Mouse (Mus musculus): Measurements from ENCODE around the gene Rapsn. TPM values are rescaled to one million over a fixed set of nuclear protein-coding genes. Genes with fewer than 3 reads are reported as not detected.
"Not testable (repeated sequence)": the region's sequence is repeated elsewhere in the genome, so short reads cannot be mapped to it uniquely, and the experiment has no call there.

Gene Rapsn
- 0.09 TPM in 1 of 2 replicates, not detected in the other for polyA plus RNA-seq (2012)

DNA sequence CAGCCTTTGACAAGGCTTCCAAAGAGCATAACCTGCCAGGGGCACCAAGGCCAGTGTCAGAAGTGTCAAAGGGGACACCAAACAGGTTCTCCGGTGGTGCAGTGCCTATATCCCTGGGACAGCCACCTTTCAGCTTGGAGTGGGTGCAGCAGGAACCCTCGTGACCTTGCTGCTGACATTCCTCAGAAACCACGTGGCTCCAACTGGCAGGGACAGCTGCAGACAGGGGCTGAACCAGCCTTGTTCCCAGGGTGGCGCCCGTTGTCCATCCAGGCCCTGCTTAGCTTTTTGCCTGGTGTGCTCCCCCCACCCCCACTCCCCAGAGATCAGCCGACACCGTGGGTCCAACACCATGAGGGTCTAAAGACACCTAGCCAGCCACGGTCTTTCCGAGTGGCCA is at the start of gene Rapsn:
Gene Rapsn (plus strand): TSS at position 236 of the 400 bp plus-strand sequence.
- no peak within 1 kb of the TSS for H3K4me3 ChIP-seq (replicated peaks)
- TF ChIP-seq GATA1 (IDR thresholded peaks at IDR 0.05; ENCODE audit: low read length) (no peak), TAL1 (IDR thresholded peaks at IDR 0.05; ENCODE audit: low read length) (no peak)
- H3K4me1 ChIP-seq (ENCODE audit: control insufficient read depth), result peaks cover 18% of the 10 kb centered on the region
- H3K36me3 ChIP-seq (ENCODE audit: control insufficient read depth), result no peaks in the 10 kb centered on the region; the same call in 1 of the 2 replicates
- no peaks in the 10 kb centered on the region for H3K27me3 ChIP-seq (ENCODE audit: control insufficient read depth)
- no peaks in the 10 kb centered on the region for H3K9me3 ChIP-seq (ENCODE audit: control insufficient read depth, low read length)

DNA sequence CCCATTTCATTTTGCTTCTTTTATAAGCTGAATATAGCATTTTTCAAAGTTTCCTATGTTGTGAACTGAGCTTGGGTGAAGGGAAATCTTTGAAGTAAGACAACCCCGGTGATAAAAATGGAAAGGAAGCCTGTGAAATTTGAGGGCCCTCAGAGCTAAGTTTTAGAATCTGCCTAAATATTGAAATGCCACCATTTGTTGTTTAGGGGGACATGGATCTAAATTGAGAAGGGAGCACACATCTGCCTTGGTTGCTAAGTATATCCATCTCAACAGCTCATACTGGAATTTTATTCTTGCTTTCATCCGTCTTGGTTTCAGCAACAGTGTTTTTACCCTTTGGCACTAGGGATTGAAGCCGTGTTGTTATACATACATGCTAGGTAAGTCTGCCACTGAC is 49.4 kb upstream of the Rapsn start:
- TF ChIP-seq TAL1 (IDR thresholded peaks at IDR 0.05; ENCODE audit: low read length), result no peak
- TF ChIP-seq GATA1 (IDR thresholded peaks at IDR 0.05; ENCODE audit: low read length), result no peak
- Histone ChIP-seq H3K4me3 (replicated peaks) (no peak overlapping the region), H3K4me1 (ENCODE audit: control insufficient read depth) (peaks cover 6% of the 10 kb centered on the region), H3K36me3 (ENCODE audit: control insufficient read depth) (peaks cover 38% of the 10 kb centered on the region), H3K27me3 (ENCODE audit: control insufficient read depth) (no peaks in the 10 kb centered on the region), H3K9me3 (ENCODE audit: control insufficient read depth, low read length) (no peaks in the 10 kb centered on the region)

DNA sequence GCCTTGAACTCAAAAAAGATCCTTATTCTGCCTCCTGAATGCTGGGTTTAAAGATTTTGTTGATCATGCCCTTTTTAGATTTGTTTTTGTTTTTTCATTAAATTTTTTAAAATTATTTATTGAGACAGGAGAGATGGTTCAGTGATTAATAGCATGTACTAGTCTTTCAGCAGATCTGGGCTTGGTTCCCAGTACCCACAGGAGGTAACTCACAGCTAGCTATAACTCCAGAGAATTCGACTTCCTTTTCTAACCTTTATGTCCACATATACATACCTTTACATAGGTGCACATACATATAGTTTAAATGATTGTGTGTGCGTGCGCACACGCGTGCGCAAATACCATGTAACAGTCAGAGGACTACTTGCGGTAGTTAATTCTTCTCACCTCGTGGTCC is 26.9 kb upstream of the Rapsn start:
- H3K4me3 ChIP-seq (replicated peaks), result no peak overlapping the region
- peaks cover 97% of the 10 kb centered on the region for H3K36me3 ChIP-seq (ENCODE audit: control insufficient read depth)
- no peaks in the 10 kb centered on the region for H3K4me1 ChIP-seq (ENCODE audit: control insufficient read depth)
- TF ChIP-seq TAL1 (IDR thresholded peaks at IDR 0.05; ENCODE audit: low read length) (no peak), GATA1 (IDR thresholded peaks at IDR 0.05; ENCODE audit: low read length) (no peak)
- H3K9me3 ChIP-seq (ENCODE audit: control insufficient read depth, low read length), result no peaks in the 10 kb centered on the region
- no peaks in the 10 kb centered on the region for H3K27me3 ChIP-seq (ENCODE audit: control insufficient read depth)

DNA sequence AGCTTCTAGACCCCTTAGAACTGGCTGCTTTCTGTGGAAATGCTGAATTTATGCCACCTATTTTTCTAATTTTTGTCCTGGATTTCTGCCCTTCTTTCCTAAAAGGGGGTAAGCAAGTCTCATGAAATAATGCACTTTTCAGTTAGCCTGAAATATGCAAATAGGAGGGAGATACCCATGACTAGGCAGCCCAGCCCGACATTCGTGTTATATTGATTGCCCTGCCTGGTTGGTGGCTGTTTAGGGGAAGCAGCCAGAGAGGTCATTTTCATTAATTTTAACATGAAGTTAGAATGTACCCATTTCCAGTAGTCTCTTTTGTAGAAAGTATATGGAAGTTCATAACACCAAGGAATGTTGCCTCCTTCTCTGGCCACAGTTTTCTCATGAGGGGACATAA is 21.5 kb upstream of the Rapsn start:
- no peaks in the 10 kb centered on the region for H3K27me3 ChIP-seq (ENCODE audit: control insufficient read depth)
- no peak overlapping the region for H3K4me3 ChIP-seq (replicated peaks)
- H3K36me3 ChIP-seq (ENCODE audit: control insufficient read depth), result peaks cover 96% of the 10 kb centered on the region
- H3K4me1 ChIP-seq (ENCODE audit: control insufficient read depth), result no peaks in the 10 kb centered on the region; the same call in 1 of the 2 replicates
- no peaks in the 10 kb centered on the region for H3K9me3 ChIP-seq (ENCODE audit: control insufficient read depth, low read length)
- TF ChIP-seq TAL1 (IDR thresholded peaks at IDR 0.05; ENCODE audit: low read length) (no peak), GATA1 (IDR thresholded peaks at IDR 0.05; ENCODE audit: low read length) (no peak)

DNA sequence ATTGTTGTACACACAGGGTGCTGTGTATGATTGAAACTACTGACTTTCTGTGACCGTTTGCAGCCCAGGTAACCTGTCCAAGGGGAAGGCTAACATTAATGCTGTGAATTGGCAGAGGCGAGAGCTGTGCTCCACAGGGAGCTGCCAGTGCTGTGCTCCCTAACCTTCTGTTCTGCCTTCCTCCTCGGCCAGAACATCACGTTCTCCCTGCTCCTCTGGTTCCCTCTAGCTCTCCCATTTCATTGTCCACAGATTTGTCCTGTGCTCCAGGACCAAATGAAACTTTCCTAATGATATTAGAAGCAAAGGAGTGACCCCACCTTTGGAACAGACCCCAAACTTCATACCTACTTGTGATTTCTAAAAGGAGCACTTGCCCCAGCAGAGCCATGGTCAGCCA is 20.0 kb upstream of the Rapsn start:
- Histone ChIP-seq H3K36me3 (ENCODE audit: control insufficient read depth) (peaks cover 95% of the 10 kb centered on the region), H3K4me1 (ENCODE audit: control insufficient read depth) (no peaks in the 10 kb centered on the region; the same call in 1 of the 2 replicates), H3K27me3 (ENCODE audit: control insufficient read depth) (no peaks in the 10 kb centered on the region), H3K9me3 (ENCODE audit: control insufficient read depth, low read length) (no peaks in the 10 kb centered on the region), H3K4me3 (replicated peaks) (no peak overlapping the region)
- TF ChIP-seq GATA1 (IDR thresholded peaks at IDR 0.05; ENCODE audit: low read length) (no peak), TAL1 (IDR thresholded peaks at IDR 0.05; ENCODE audit: low read length) (no peak)

DNA sequence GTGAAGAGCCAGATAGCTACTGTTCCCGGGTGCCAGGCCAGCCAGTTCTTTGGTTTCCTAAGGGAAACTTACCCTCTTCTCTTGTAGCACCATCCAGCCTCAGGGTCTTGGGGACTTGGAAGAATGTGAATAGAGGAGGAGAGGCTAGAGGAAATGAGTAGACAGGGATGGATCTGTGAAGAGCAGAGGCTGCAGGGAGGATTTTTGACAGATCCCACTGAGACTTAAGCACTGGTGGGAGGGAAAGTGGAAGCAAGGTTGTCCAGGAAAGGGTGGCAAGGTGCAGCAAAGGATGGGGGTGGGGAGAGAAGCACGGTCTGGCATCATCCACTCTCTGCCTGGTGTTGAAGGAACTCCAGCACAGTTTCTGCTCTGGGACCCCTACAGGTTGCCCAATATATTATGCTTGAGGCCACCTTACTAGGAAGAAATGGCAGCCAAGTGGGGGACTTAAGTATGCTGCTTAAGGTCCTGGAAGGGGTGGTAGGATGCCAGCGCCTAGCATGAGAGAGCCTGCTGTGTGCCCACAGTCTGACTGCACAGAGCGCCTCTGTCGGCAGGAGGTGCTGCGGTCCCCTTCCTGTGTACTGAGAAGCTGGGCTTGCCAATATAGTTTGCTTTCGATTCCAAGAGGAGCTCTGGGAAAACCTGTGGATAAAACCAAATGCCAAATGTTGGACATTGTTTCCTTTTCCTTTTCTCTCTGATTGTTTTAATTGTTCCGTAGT is 17.2 kb upstream of the Rapsn start:
- Histone ChIP-seq H3K4me3 (replicated peaks) (no peak overlapping the region), H3K9me3 (ENCODE audit: control insufficient read depth, low read length) (no peaks in the 10 kb centered on the region), H3K27me3 (ENCODE audit: control insufficient read depth) (no peaks in the 10 kb centered on the region), H3K36me3 (ENCODE audit: control insufficient read depth) (peaks cover 90% of the 10 kb centered on the region), H3K4me1 (ENCODE audit: control insufficient read depth) (peaks cover 5% of the 10 kb centered on the region)
- no peak for TF ChIP-seq GATA1 (IDR thresholded peaks at IDR 0.05; ENCODE audit: low read length)
- no peak for TF ChIP-seq TAL1 (IDR thresholded peaks at IDR 0.05; ENCODE audit: low read length)

DNA sequence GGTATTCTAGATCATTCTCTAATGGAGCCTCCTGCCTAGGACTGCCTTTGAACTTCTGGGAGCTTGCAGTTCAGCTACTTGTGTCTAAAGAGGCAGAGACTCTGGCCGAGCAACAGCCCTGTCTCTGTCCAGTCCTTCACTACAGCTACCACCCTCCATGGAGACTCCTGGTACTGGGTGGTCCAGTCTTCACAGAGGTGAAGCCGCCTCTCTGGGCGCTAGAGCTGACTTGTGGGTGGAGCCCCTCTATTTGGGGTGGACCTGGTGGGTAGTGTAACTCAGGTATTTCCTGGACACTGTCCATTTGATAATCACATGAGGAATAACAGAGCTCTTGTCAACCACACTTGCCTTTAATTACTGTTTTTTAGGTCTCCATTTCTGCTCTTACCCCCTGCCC is 15.5 kb upstream of the Rapsn start:
- H3K36me3 ChIP-seq (ENCODE audit: control insufficient read depth), result peaks cover 90% of the 10 kb centered on the region

DNA sequence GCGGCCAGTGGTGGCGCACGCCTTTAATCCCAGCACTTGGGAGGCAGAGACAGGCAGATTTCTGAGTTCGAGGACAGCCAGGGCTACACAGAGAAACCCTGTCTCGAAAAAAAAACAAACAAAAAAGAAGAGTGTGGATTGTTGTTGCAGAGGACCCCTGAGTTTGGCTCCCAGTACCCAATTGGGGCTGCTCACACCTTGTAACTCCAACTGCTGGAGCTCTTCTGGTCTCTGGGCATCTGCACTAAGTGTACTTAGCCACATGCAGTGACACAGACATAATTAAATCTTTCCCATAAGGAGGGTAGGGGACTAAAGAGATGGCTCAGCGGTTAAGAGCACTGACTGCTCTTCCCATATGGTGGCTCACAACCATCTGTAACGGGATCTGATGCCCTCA is 13.2 kb upstream of the Rapsn start:
- H3K27me3 ChIP-seq (ENCODE audit: control insufficient read depth); H3K4me3 ChIP-seq (replicated peaks); H3K9me3 ChIP-seq (ENCODE audit: control insufficient read depth, low read length): not testable (repeated sequence)
- H3K4me1 ChIP-seq (ENCODE audit: control insufficient read depth), result peaks cover 44% of the 10 kb centered on the region
- H3K36me3 ChIP-seq (ENCODE audit: control insufficient read depth), result peaks cover 77% of the 10 kb centered on the region

More for the DNA sequence above, 15.5 kb upstream of the Rapsn start:
- no peak for TF ChIP-seq GATA1 (IDR thresholded peaks at IDR 0.05; ENCODE audit: low read length)
- no peak for TF ChIP-seq TAL1 (IDR thresholded peaks at IDR 0.05; ENCODE audit: low read length)
- Histone ChIP-seq H3K4me3 (replicated peaks) (no peak overlapping the region), H3K4me1 (ENCODE audit: control insufficient read depth) (peaks cover 22% of the 10 kb centered on the region), H3K27me3 (ENCODE audit: control insufficient read depth) (no peaks in the 10 kb centered on the region), H3K9me3 (ENCODE audit: control insufficient read depth, low read length) (no peaks in the 10 kb centered on the region)

DNA sequence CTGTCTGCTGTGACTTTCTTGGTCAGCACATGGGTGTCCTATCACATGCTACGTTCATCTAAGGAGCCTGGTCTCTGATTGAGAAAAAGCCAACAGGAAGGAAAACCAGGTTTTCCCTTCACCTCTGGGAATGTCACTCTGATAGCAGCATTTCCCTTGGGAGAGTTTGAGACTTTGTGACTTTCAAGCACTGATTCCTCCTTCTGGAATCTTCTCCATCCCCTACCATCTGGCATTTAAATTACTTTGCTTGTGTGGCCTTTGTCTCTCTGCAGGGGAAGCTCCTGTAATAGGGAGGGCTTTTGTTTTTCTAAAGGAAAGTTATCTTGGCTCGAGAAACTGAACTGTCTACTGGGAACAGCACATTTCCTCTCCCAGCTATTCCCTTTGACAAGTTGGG is 12.3 kb upstream of the Rapsn start:
- Histone ChIP-seq H3K36me3 (ENCODE audit: control insufficient read depth) (peaks cover 68% of the 10 kb centered on the region), H3K9me3 (ENCODE audit: control insufficient read depth, low read length) (no peaks in the 10 kb centered on the region), H3K4me1 (ENCODE audit: control insufficient read depth) (peaks cover 52% of the 10 kb centered on the region), H3K27me3 (ENCODE audit: control insufficient read depth) (no peaks in the 10 kb centered on the region), H3K4me3 (replicated peaks) (no peak overlapping the region)
- TF ChIP-seq GATA1 (IDR thresholded peaks at IDR 0.05; ENCODE audit: low read length), result no peak
- TF ChIP-seq TAL1 (IDR thresholded peaks at IDR 0.05; ENCODE audit: low read length), result no peak

DNA sequence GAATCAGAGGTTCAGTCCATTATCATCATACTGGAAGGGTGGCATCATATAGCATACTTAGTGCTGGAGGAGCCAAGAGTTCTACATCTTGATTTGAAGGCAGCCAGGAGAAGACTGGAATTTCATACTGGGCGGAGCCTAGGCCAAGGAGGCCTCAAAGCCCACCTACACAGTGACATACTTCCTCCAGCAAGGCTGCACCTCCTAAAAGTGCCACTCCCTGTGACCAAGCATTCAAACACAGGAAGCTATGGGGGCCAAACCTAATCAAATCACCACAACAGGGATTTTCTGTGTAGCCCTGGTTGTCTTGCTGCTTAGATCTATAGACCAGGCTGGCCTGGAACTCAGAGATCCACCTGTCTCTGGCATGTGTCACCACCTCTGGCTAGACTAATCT is 11.5 kb upstream of the Rapsn start:
- Histone ChIP-seq H3K4me1 (ENCODE audit: control insufficient read depth) (peaks cover 61% of the 10 kb centered on the region), H3K4me3 (replicated peaks) (no peak overlapping the region), H3K9me3 (ENCODE audit: control insufficient read depth, low read length) (no peaks in the 10 kb centered on the region), H3K36me3 (ENCODE audit: control insufficient read depth) (peaks cover 61% of the 10 kb centered on the region), H3K27me3 (ENCODE audit: control insufficient read depth) (no peaks in the 10 kb centered on the region)
- TF ChIP-seq GATA1 (IDR thresholded peaks at IDR 0.05; ENCODE audit: low read length) (no peak), TAL1 (IDR thresholded peaks at IDR 0.05; ENCODE audit: low read length) (no peak)

Measured in erythroblast, embryonic 14.5 days (primary cell).